Mouse (Mus musculus) myocyte (in vitro differentiated cells): Measurements from ENCODE around the gene Snx30. TPM values are rescaled to one million over a fixed set of nuclear protein-coding genes. Genes with fewer than 3 reads are reported as not detected.

Experiments
- H3K27me3 ChIP-seq: one replicate; pipeline ENCODE4 v1.6.1; 2011; ENCODE audit not compliant: control insufficient read depth, insufficient read depth, insufficient read length
- H3K36me3 ChIP-seq: one replicate; pipeline ENCODE4 v1.6.1; 2011; ENCODE audit not compliant: control insufficient read depth, insufficient read depth
- H3K4me2 ChIP-seq: one replicate; pipeline ENCODE4 v1.6.1; 2011; ENCODE audit warnings: low read depth, control low read depth
- H3K4me3 ChIP-seq: one replicate; pipeline ENCODE4 v1.5.1; 2011; ENCODE audit warnings: mild to moderate bottlenecking, control low read depth, moderate library complexity
- H3K79me2 ChIP-seq: one replicate; pipeline ENCODE4 v1.6.1; 2011; ENCODE audit not compliant: control insufficient read depth, insufficient read depth
- H3ac ChIP-seq: one replicate; pipeline ENCODE4 v1.6.1; 2011; ENCODE audit not compliant: control insufficient read depth, insufficient read length
- CEBPB ChIP-seq: IDR thresholded peaks from 2 replicates; pipeline ENCODE4 v1.6.1; 2011; ENCODE audit warnings: mild to moderate bottlenecking, moderate library complexity; ENCODE audit not compliant: poor library complexity, insufficient read depth, severe bottlenecking
- E2F4 ChIP-seq: IDR thresholded peaks from one replicate; pipeline ENCODE4 v1.6.1; 2011; ENCODE audit warnings: mild to moderate bottlenecking, control low read depth, moderate library complexity; ENCODE audit not compliant: insufficient read depth
- MAX ChIP-seq: IDR thresholded peaks from one replicate; pipeline ENCODE4 v1.6.1; 2011; ENCODE audit warnings: low read depth, mild to moderate bottlenecking, control low read depth
- MYOD1 ChIP-seq, 3 experiments: IDR thresholded peaks; one replicate each; pipeline ENCODE4 v1.6.1; 2011; ENCODE audit warnings: control low read depth in 2 of 3, low read depth in 2 of 3, mild to moderate bottlenecking in 2 of 3, moderate library complexity in 1 of 3; ENCODE audit not compliant: insufficient read length in 2 of 3, control insufficient read depth in 1 of 3
- MYOG ChIP-seq, 3 experiments: IDR thresholded peaks; one replicate each; pipeline ENCODE4 v1.6.1; 2011; ENCODE audit warnings: control low read depth in 2 of 3, low read depth in 2 of 3, mild to moderate bottlenecking in 2 of 3; ENCODE audit not compliant: insufficient read length in 2 of 3, control insufficient read depth in 1 of 3, insufficient read depth in 1 of 3
- POLR2A ChIP-seq: IDR thresholded peaks from one replicate; pipeline ENCODE4 v1.6.1; 2011; ENCODE audit warnings: low read depth, mild to moderate bottlenecking, control low read depth, moderate library complexity; ENCODE audit not compliant: insufficient read length
- POLR2AphosphoS2 ChIP-seq: IDR thresholded peaks from one replicate; pipeline ENCODE4 v1.6.1; 2011; ENCODE audit warnings: low read depth, control low read depth; ENCODE audit not compliant: insufficient read length
- REST ChIP-seq: IDR thresholded peaks from one replicate; pipeline ENCODE4 v1.6.1; 2011; ENCODE audit warnings: mild to moderate bottlenecking, control low read depth, moderate library complexity; ENCODE audit not compliant: insufficient read depth, insufficient read length
- SRF ChIP-seq: IDR thresholded peaks from one replicate; pipeline ENCODE4 v1.6.1; 2011; ENCODE audit warnings: low read depth; ENCODE audit not compliant: control insufficient read depth, insufficient read length
- TCF12 ChIP-seq: IDR thresholded peaks from one replicate; pipeline ENCODE4 v1.6.1; 2011; ENCODE audit warnings: mild to moderate bottlenecking, control low read depth; ENCODE audit not compliant: poor library complexity, insufficient read depth, severe bottlenecking
- TCF3 ChIP-seq: IDR thresholded peaks from one replicate; pipeline ENCODE4 v1.6.1; 2011; ENCODE audit warnings: low read depth, control low read depth; ENCODE audit not compliant: insufficient read length
- USF1 ChIP-seq: IDR thresholded peaks from one replicate; pipeline ENCODE4 v1.6.1; 2011; ENCODE audit warnings: low read depth, mild to moderate bottlenecking, control low read depth, moderate library complexity
- polyA plus RNA-seq: library from polyadenylated mRNA; unstranded; fragments of >200 nt; fragmentation: generic; extraction: Trizol; gene quantifications from one replicate; pipeline ENCODE4 v1.2.1, GENCODE M21; 2012; ENCODE audit warnings: missing spikeins

Gene Snx30
- polyA plus RNA-seq, 1 experiment: 2.6 TPM

GRCm38 (mm10) chr4:59877025-59877424 is 71.4 kb downstream of the Snx30 start:
- H3K4me3 ChIP-seq: no peak overlapping the region
- H3ac ChIP-seq: no peak overlapping the region
- no peaks in the 10 kb centered on the region for H3K36me3 ChIP-seq
- no peaks in the 10 kb centered on the region for H3K79me2 ChIP-seq
- no peaks in the 10 kb centered on the region for H3K27me3 ChIP-seq
- H3K4me2 ChIP-seq: no peak overlapping the region
- no peak for TF ChIP-seq CEBPB
- TF ChIP-seq POLR2AphosphoS2: no peak
- TF ChIP-seq TCF12: no peak
- no peak for TF ChIP-seq POLR2A
- TF ChIP-seq TCF3: no peak
- no peak for TF ChIP-seq USF1
- no peak for TF ChIP-seq MAX
- no peak for TF ChIP-seq MYOD1 (IDR thresholded peaks at IDR 0.05; ENCODE audit: control insufficient read depth in 1 of 3, insufficient read length in 2 of 3, low read depth in 2 of 3)
- no peak for TF ChIP-seq SRF
- no peak for TF ChIP-seq MYOG (IDR thresholded peaks at IDR 0.05; ENCODE audit: control insufficient read depth in 1 of 3, insufficient read depth in 1 of 3, insufficient read length in 2 of 3, low read depth in 2 of 3)
- no peak for TF ChIP-seq REST
- no peak for TF ChIP-seq E2F4

GRCm38 (mm10) chr4:59878595-59878994 is 73.0 kb downstream of the Snx30 start:
- no peaks in the 10 kb centered on the region for H3K79me2 ChIP-seq
- TF ChIP-seq E2F4 (no peak), MYOD1 (IDR thresholded peaks at IDR 0.05; ENCODE audit: control insufficient read depth in 1 of 3, insufficient read length in 2 of 3, low read depth in 2 of 3) (peak in 2 of 3 experiments; percentile 13 to 51), MYOG (IDR thresholded peaks at IDR 0.05; ENCODE audit: control insufficient read depth in 1 of 3, insufficient read depth in 1 of 3, insufficient read length in 2 of 3, low read depth in 2 of 3) (peak in 1 of 3 experiments; percentile 50)
- peaks cover 9% of the 10 kb centered on the region for H3K36me3 ChIP-seq
- H3K4me3 ChIP-seq: no peak overlapping the region
- H3K27me3 ChIP-seq: no peaks in the 10 kb centered on the region
- no peak overlapping the region for H3K4me2 ChIP-seq
- H3ac ChIP-seq: no peak overlapping the region

- TF ChIP-seq POLR2A (no peak), TCF12 (no peak), POLR2AphosphoS2 (no peak), MYOD1 (IDR thresholded peaks at IDR 0.05; ENCODE audit: control insufficient read depth in 1 of 3, insufficient read length in 2 of 3, low read depth in 2 of 3) (no peak), E2F4 (no peak), MYOG (IDR thresholded peaks at IDR 0.05; ENCODE audit: control insufficient read depth in 1 of 3, insufficient read depth in 1 of 3, insufficient read length in 2 of 3, low read depth in 2 of 3) (no peak), USF1 (no peak), TCF3 (no peak), SRF (no peak), CEBPB (no peak), REST (no peak), MAX (no peak)
- H3K36me3 ChIP-seq: peaks cover 9% of the 10 kb centered on the region
- H3K4me2 ChIP-seq: no peak overlapping the region
- H3K4me3 ChIP-seq: no peak overlapping the region
- H3K79me2 ChIP-seq: no peaks in the 10 kb centered on the region
- no peaks in the 10 kb centered on the region for H3K27me3 ChIP-seq
- H3ac ChIP-seq: no peak overlapping the region
Measured at GRCm38 (mm10) chr4:59879444-59879843, 73.8 kb downstream of the Snx30 start.

- Histone ChIP-seq H3K36me3 (peaks cover 14% of the 10 kb centered on the region), H3K79me2 (no peaks in the 10 kb centered on the region), H3K4me3 (no peak overlapping the region), H3K27me3 (no peaks in the 10 kb centered on the region), H3K4me2 (no peak overlapping the region), H3ac (no peak overlapping the region)
- TF ChIP-seq TCF3: no peak
Measured at GRCm38 (mm10) chr4:59880725-59881124, 75.1 kb downstream of the Snx30 start.

- Histone ChIP-seq H3K79me2 (no peaks in the 10 kb centered on the region), H3K36me3 (peaks cover 16% of the 10 kb centered on the region), H3K4me3 (no peak overlapping the region), H3K4me2 (no peak overlapping the region), H3K27me3 (no peaks in the 10 kb centered on the region), H3ac (no peak overlapping the region)
- no peak for TF ChIP-seq USF1
- no peak for TF ChIP-seq POLR2A
- TF ChIP-seq MYOD1 (IDR thresholded peaks at IDR 0.05; ENCODE audit: control insufficient read depth in 1 of 3, insufficient read length in 2 of 3, low read depth in 2 of 3): no peak
- no peak for TF ChIP-seq MAX
- TF ChIP-seq POLR2AphosphoS2: no peak
- TF ChIP-seq TCF3: no peak
- TF ChIP-seq CEBPB: no peak
- TF ChIP-seq TCF12: no peak
- TF ChIP-seq SRF: no peak
- TF ChIP-seq REST: no peak
- no peak for TF ChIP-seq MYOG (IDR thresholded peaks at IDR 0.05; ENCODE audit: control insufficient read depth in 1 of 3, insufficient read depth in 1 of 3, insufficient read length in 2 of 3, low read depth in 2 of 3)
- no peak for TF ChIP-seq E2F4
Measured at GRCm38 (mm10) chr4:59881210-59881609, 75.6 kb downstream of the Snx30 start.
